Mouse (Mus musculus) forebrain, embryonic 15.5 days (tissue): ENCODE results near the gene Sdk2. TPM values are rescaled to one million over a fixed set of nuclear protein-coding genes. Genes with fewer than 3 reads are reported as not detected.
A peak's percentile ranks its signal among the peaks of the same experiment; 100 is the strongest.

Experiments
- ATAC-seq: fragments of 200-750 bp; cut with Nextera tagmentation; replicated peaks from 2 replicates; pipeline ENCODE4 v1.8.0; 2017; ENCODE audit warnings: mild to moderate bottlenecking, moderate TSS enrichment, moderate library complexity
- H3K27ac ChIP-seq: fragments of 300-500 bp; sonication (generic); replicated peaks from 2 replicates; pipeline ENCODE4 v1.5.1; 2015; ENCODE audit warnings: mild to moderate bottlenecking, inconsistent platforms
- H3K27me3 ChIP-seq: fragments of 300-500 bp; sonication (generic); 2 replicates; pipeline ENCODE4 v1.6.1; 2015; ENCODE audit warnings: inconsistent platforms
- H3K36me3 ChIP-seq: fragments of 300-500 bp; sonication (generic); 2 replicates; pipeline ENCODE4 v1.6.1; 2015; ENCODE audit warnings: mild to moderate bottlenecking, inconsistent platforms
- H3K4me1 ChIP-seq: fragments of 300-500 bp; sonication (generic); 2 replicates; pipeline ENCODE4 v1.6.1; 2015; ENCODE audit warnings: inconsistent platforms
- H3K4me2 ChIP-seq: fragments of 300-500 bp; sonication (generic); replicated peaks from 2 replicates; pipeline ENCODE4 v1.6.1; 2015; ENCODE audit warnings: mild to moderate bottlenecking, inconsistent platforms
- H3K4me3 ChIP-seq: fragments of 300-500 bp; sonication (generic); 2 replicates; pipeline ENCODE4 v1.5.1; 2015; ENCODE audit warnings: mild to moderate bottlenecking, inconsistent platforms
- H3K9ac ChIP-seq: fragments of 300-500 bp; sonication (generic); replicated peaks from 2 replicates; pipeline ENCODE4 v1.6.1; 2015; ENCODE audit warnings: mild to moderate bottlenecking, inconsistent platforms
- H3K9me3 ChIP-seq: fragments of 300-500 bp; sonication (generic); 2 replicates; pipeline ENCODE4 v1.6.1; 2016; ENCODE audit warnings: inconsistent platforms
- WGBS: fragments of 180-500 bp; shearing (Covaris S2); methylation state at CpG from one replicate; pipeline ENCODE4 v1.1.7; 2015; ENCODE audit warnings: mixed read lengths; 5-methylcytosine and 5-hydroxymethylcytosine counted together
- polyA plus RNA-seq: library from polyadenylated mRNA; unstranded; fragments of >200 nt; fragmentation: Nextera tagmentation; extraction: Ambion mirVana; gene quantifications from 2 replicates; pipeline ENCODE4 v1.2.1, GENCODE M21; 2015

The Sdk2 gene
- polyA plus RNA-seq, 1 experiment from 2014 or later = 2.3 TPM

- H3K27me3 ChIP-seq = no peaks in the 10 kb centered on the region
- H3K27ac ChIP-seq = no peak overlapping the region
- 86% methylated on average over 11 of the region's 11 CpGs for WGBS
- H3K9ac ChIP-seq = no peak overlapping the region
- H3K4me2 ChIP-seq = no peak overlapping the region
- peaks cover 46% of the 10 kb centered on the region for H3K4me1 ChIP-seq
- H3K36me3 ChIP-seq = peaks cover 4% of the 10 kb centered on the region; the same call in 1 of the 2 replicates
- no peak for ATAC-seq
- no peak overlapping the region for H3K4me3 ChIP-seq
- no peaks in the 10 kb centered on the region for H3K9me3 ChIP-seq
Observed at GRCm38 (mm10) chr11:113736848-113737552, 329.8 kb downstream of the Sdk2 start.

DNA sequence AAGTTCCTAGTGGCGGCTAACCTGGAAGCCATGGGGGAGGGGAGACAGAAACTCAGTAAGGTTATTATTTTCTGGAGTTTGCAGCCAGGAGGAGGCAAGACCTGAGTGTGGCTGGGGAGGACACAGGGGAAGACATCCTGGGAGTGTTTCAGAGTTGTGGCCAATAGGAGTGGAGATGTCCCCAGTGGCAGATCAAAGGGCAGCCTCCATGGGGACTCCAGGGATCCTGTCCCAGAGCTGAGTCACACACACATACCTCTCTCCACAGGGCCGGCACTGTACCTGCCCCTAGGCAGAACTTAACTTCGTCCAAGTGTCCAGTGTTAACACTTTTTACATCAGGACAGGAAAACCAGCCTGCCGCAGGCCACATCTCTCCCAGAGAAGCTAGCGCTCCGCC is 331.7 kb downstream of the Sdk2 start:
- Histone ChIP-seq H3K4me1 (peaks cover 49% of the 10 kb centered on the region), H3K36me3 (no peaks in the 10 kb centered on the region), H3K27me3 (no peaks in the 10 kb centered on the region), H3K27ac (no peak overlapping the region), H3K4me2 (no peak overlapping the region), H3K9ac (no peak overlapping the region), H3K4me3 (no peak overlapping the region), H3K9me3 (no peaks in the 10 kb centered on the region)
- no peak for ATAC-seq
- WGBS = 74% methylated on average over 6 of the region's 6 CpGs

GRCm38 (mm10) chr11:113733631-113734364 is 333.0 kb downstream of the Sdk2 start:
- Histone ChIP-seq H3K4me3 (no peak overlapping the region), H3K9me3 (no peaks in the 10 kb centered on the region), H3K36me3 (peaks cover 3% of the 10 kb centered on the region; the same call in 1 of the 2 replicates), H3K27me3 (no peaks in the 10 kb centered on the region), H3K9ac (no peak overlapping the region), H3K4me2 (no peak overlapping the region), H3K27ac (no peak overlapping the region), H3K4me1 (peaks cover 35% of the 10 kb centered on the region)
- WGBS = 45% methylated on average over 6 of the region's 6 CpGs
- ATAC-seq = 0 out of 2 replicates have a peak, but pooled peaks have one; percentile 23

DNA sequence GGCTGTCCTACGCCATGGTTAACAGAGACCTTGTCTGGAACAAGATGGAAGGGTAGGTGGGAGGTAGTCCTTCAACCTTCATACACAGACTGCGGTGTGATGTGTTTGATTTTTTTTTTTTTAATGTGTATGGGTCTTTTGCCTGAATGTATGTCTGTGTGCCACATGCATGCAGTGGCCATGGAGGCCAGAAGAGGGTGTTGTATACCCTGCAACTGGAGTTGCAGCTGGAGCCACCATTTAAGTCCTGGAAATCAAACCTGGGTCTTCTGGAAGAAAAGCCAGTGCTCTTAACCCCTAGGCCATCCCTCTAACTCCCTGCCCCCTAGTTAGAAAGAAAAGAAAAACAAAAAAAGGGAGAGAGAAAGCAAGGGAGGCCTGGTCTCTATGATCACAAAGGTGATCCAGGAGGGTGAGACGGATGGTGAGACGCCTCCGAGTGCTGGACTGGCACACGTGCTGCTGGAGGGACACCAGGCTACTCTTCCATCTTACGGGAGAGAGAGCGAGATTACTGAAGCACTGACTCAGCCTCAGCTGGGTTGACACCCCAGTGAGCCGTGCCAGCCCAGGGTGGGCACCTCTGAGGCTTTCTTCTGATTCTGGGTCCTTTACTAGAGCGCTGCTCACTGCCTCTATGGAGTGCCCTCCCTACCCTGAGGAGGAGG is 334.8 kb downstream of the Sdk2 start:
- Histone ChIP-seq H3K36me3 (peaks cover 19% of the 10 kb centered on the region), H3K4me1 (peaks cover 43% of the 10 kb centered on the region), H3K27me3 (no peaks in the 10 kb centered on the region), H3K4me3 (no peak overlapping the region), H3K9me3 (no peaks in the 10 kb centered on the region), H3K9ac (no peak overlapping the region), H3K4me2 (no peak overlapping the region), H3K27ac (no peak overlapping the region)
- 93% methylated on average over 10 of the region's 10 CpGs for WGBS
- ATAC-seq = no peak

DNA sequence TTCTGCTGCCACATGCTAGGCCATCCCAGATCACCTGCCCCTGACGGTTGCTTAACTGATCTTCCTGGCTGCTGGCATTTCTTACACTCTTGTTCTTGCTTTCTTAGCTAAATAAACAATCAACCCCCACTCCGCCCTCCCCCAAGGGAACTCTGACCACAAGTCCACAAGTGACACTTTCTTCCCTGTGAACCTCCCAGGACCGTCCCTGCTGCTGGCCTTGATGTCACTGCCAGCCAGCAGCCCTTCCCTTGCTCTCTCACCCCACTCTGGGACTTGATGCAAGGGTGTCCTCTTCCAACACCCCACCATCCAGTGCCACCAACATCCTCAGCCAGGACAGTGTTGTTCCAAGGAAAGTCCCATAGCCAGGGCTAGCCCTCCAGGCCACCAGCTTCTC is 336.0 kb downstream of the Sdk2 start:
- Histone ChIP-seq H3K4me2 (no peak overlapping the region), H3K9ac (no peak overlapping the region), H3K4me3 (no peak overlapping the region), H3K36me3 (peaks cover 26% of the 10 kb centered on the region), H3K4me1 (peaks cover 46% of the 10 kb centered on the region), H3K27ac (no peak overlapping the region), H3K9me3 (no peaks in the 10 kb centered on the region), H3K27me3 (no peaks in the 10 kb centered on the region)
- no peak for ATAC-seq
- WGBS = 80% methylated on average over 3 of the region's 3 CpGs

DNA sequence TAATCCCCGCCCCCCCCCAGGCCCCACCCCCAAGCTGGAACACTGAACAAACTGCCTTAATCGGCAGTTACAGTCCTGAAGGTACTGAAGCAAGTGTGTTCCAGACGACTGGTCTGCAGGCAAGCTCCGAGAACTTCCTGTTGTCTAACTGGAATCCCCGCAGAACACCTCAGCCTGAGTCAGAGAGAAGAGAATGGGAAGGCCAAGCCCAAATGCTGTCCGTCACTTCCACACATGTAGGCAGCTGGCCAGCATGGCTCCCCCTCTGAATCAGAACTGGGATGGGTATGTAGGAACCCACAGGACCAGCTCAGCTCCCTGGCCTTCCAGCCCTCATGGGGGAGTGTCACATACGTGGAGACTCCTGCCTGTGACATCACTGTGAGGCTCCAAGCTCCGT is 336.9 kb downstream of the Sdk2 start:
- WGBS = 69% methylated on average over 8 of the region's 8 CpGs
- Histone ChIP-seq H3K9me3 (no peaks in the 10 kb centered on the region), H3K36me3 (peaks cover 26% of the 10 kb centered on the region)

GRCm38 (mm10) chr11:113729239-113729638 is 337.6 kb downstream of the Sdk2 start:
- peaks cover 29% of the 10 kb centered on the region for H3K36me3 ChIP-seq
- no peak overlapping the region for H3K27ac ChIP-seq
- no peaks in the 10 kb centered on the region for H3K9me3 ChIP-seq
- H3K4me2 ChIP-seq = no peak overlapping the region
- WGBS = 87% methylated on average over 21 of the region's 21 CpGs
- H3K4me1 ChIP-seq = peaks cover 49% of the 10 kb centered on the region
- no peaks in the 10 kb centered on the region for H3K27me3 ChIP-seq
- no peak overlapping the region for H3K4me3 ChIP-seq
- no peak for ATAC-seq
- no peak overlapping the region for H3K9ac ChIP-seq

More for the DNA sequence above, 336.9 kb downstream of the Sdk2 start:
- no peak overlapping the region for H3K4me3 ChIP-seq
- no peak overlapping the region for H3K4me2 ChIP-seq
- no peak for ATAC-seq
- no peaks in the 10 kb centered on the region for H3K27me3 ChIP-seq
- no peak overlapping the region for H3K9ac ChIP-seq
- H3K27ac ChIP-seq = no peak overlapping the region
- H3K4me1 ChIP-seq = peaks cover 52% of the 10 kb centered on the region

- Histone ChIP-seq H3K4me3 (no peak overlapping the region), H3K9ac (no peak overlapping the region), H3K4me2 (no peak overlapping the region), H3K27ac (peak overlapping the region; percentile 32; the same call in 1 of the 2 replicates), H3K27me3 (no peaks in the 10 kb centered on the region), H3K36me3 (peaks cover 29% of the 10 kb centered on the region), H3K9me3 (no peaks in the 10 kb centered on the region), H3K4me1 (peaks cover 40% of the 10 kb centered on the region)
- ATAC-seq = no peak
- 82% methylated on average over 6 of the region's 6 CpGs for WGBS
Observed at GRCm38 (mm10) chr11:113727992-113728391, 338.9 kb downstream of the Sdk2 start.

DNA sequence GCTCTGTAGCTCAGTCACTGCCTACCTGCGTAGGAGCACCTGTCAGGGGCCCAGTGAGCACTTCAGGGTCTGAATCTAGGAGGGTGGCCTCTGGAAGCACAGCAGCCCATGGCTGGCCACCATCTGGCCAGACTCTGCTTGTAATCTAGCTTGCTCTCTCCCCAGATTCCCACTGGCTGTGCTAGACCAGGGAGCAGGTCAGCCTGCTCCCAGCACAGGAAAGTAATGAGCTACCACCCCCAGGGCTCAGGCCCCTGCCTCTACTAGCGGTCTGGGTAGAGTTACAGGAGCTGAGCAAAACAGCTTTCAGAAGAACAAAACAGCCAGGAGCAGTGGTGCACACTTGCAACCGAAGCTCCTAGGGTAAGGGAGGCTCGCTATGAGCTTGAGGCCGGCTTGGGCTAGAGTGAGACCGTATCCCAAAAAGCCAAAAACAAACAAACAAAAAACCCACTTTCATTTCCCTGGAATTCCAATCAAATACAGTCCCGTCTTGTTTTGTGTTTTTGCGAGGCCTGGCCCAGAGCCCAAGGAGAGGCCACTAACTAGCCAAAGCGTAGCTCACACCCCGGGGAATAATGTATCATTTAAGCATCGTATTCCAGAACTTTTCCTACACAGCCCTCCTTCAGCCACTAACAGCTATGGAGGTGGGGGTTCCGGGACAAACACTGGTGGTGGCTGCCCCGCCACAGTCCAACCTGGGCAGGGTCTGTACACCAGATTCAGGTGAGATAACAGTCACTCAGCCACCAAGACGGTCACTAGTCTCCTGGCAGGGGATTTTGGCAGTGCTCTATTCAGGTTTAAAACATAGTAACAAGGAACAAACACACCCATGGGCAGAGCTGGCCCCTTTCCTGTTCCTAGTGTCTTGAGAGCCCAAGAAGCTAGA is 339.6 kb downstream of the Sdk2 start:
- Histone ChIP-seq H3K9me3 (no peaks in the 10 kb centered on the region), H3K9ac (no peak overlapping the region), H3K36me3 (peaks cover 29% of the 10 kb centered on the region), H3K4me1 (peaks cover 45% of the 10 kb centered on the region), H3K4me2 (no peak overlapping the region), H3K4me3 (no peak overlapping the region), H3K27ac (peak overlapping the region; percentile 32), H3K27me3 (no peaks in the 10 kb centered on the region)
- ATAC-seq = no peak
- WGBS = 66% methylated on average over 14 of the region's 14 CpGs
